Mouse (Mus musculus) hindbrain, embryonic 10.5 days (tissue): ENCODE measurements around the gene Mki67. TPM values are rescaled to one million over a fixed set of nuclear protein-coding genes. Genes with fewer than 3 reads are reported as not detected.
"Not testable (repeated sequence)": the region's sequence is repeated elsewhere in the genome, so short reads cannot be mapped to it uniquely, and the experiment has no call there.

Experiments
- DNase-seq: peaks from one replicate; pipeline ENCODE4 v3.0.0-alpha.2; 2017; ENCODE audit warnings: low spot score
- H3K27ac ChIP-seq: fragments of 300-500 bp; sonication (generic); 2 replicates; pipeline ENCODE4 v1.5.1; 2016; ENCODE audit warnings: mild to moderate bottlenecking, moderate library complexity
- H3K27me3 ChIP-seq: fragments of 300-500 bp; sonication (generic); 2 replicates; pipeline ENCODE4 v1.6.1; 2016; ENCODE audit warnings: mild to moderate bottlenecking; ENCODE audit not compliant: poor library complexity, insufficient read depth, severe bottlenecking
- H3K36me3 ChIP-seq: fragments of 300-500 bp; sonication (generic); 2 replicates; pipeline ENCODE4 v1.6.1; 2016; ENCODE audit warnings: mild to moderate bottlenecking, moderate library complexity
- H3K4me1 ChIP-seq: fragments of 300-500 bp; sonication (generic); replicated peaks from 2 replicates; pipeline ENCODE4 v1.6.1; 2016; ENCODE audit warnings: mild to moderate bottlenecking
- H3K4me3 ChIP-seq: fragments of 300-500 bp; sonication (generic); 2 replicates; pipeline ENCODE4 v1.5.1; 2016; ENCODE audit warnings: mild to moderate bottlenecking, moderate library complexity
- H3K9me3 ChIP-seq: fragments of 300-500 bp; sonication (generic); 2 replicates; pipeline ENCODE4 v1.6.1; 2016; ENCODE audit warnings: mild to moderate bottlenecking, moderate library complexity
- WGBS: fragments of 180-500 bp; shearing (Covaris S2); methylation state at CpG from one replicate; pipeline ENCODE4 v1.1.7; 2016; 5-methylcytosine and 5-hydroxymethylcytosine counted together
- polyA plus RNA-seq: library from polyadenylated mRNA; unstranded; fragments of >200 nt; fragmentation: Nextera tagmentation; extraction: Ambion mirVana; gene quantifications from 2 replicates; pipeline ENCODE4 v1.2.1, GENCODE M21; 2016

Mki67 gene
- polyA plus RNA-seq, 1 experiment from 2014 or later = 27.3 TPM

DNA sequence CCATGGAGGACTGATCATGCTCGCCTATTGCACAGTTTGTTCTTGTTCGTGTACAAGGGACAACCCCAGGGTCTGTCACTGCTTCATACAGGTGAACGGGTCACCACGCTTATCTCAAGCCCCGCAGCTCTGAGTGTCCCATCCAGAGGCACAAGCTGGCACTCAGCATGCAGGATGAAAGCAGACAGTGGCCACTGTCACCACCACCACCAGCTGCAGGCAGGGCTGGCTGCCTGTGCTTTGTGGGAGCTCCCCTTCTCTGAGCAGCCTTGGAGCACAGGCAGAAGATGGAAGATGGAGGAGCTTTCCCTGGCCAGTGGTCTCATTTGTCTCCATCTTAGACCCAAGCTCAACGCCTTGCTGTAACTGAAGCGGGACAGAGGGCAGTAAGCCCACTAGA, 31.2 kb downstream of the Mki67 start:
- WGBS = 85% methylated on average over 7 of the region's 7 CpGs
- no peak for DNase-seq
- no peaks in the 10 kb centered on the region for H3K4me1 ChIP-seq
- H3K4me3 ChIP-seq = no peak overlapping the region
- peaks cover 52% of the 10 kb centered on the region for H3K36me3 ChIP-seq
- H3K27me3 ChIP-seq = no peaks in the 10 kb centered on the region
- H3K27ac ChIP-seq = no peak overlapping the region
- H3K9me3 ChIP-seq = no peaks in the 10 kb centered on the region

- not testable (repeated sequence) for H3K9me3 ChIP-seq, H3K4me1 ChIP-seq, DNase-seq, H3K27ac ChIP-seq, H3K4me3 ChIP-seq, H3K27me3 ChIP-seq
- peaks cover 43% of the 10 kb centered on the region for H3K36me3 ChIP-seq
- 85% methylated on average over 4 of the region's 4 CpGs for WGBS
Observed at GRCm38 (mm10) chr7:135684098-135684497, 32.1 kb downstream of the Mki67 start.

- H3K27me3 ChIP-seq = no peaks in the 10 kb centered on the region
- no peak overlapping the region for H3K27ac ChIP-seq
- DNase-seq = peak; percentile 31
- peaks cover 5% of the 10 kb centered on the region for H3K4me1 ChIP-seq
- no peaks in the 10 kb centered on the region for H3K9me3 ChIP-seq
- H3K36me3 ChIP-seq = peaks cover 6% of the 10 kb centered on the region
- 69% methylated on average over 5 of the region's 5 CpGs for WGBS
- H3K4me3 ChIP-seq = no peak overlapping the region
Observed at GRCm38 (mm10) chr7:135680334-135680733, 35.8 kb downstream of the Mki67 start.

- no peak for DNase-seq
- no peak overlapping the region for H3K27ac ChIP-seq
- WGBS = 89% methylated on average over 8 of the region's 8 CpGs
Observed at GRCm38 (mm10) chr7:135676722-135677121, 39.4 kb downstream of the Mki67 start.

DNA sequence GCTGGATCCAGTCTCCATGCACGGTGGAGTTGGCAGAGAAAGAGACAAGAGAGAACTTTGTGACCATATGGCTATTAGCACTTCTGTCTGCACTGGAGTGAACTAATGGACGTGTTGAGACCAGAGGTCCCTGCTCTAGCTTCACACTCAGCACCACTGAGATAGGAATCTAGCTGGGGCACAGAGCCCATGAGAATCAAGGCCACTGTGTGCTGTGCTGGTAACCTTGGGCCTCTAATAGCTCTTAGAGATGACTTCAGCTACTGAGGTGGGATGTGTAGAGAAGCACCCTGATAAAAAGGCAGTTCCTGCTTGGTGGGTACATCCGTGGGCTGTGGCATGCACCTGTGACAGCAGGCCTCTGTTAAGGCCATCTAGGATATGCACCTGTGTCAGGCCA, 42.6 kb downstream of the Mki67 start:
- H3K36me3 ChIP-seq = no peaks in the 10 kb centered on the region
- no peak for DNase-seq
- no peaks in the 10 kb centered on the region for H3K27me3 ChIP-seq
- no peak overlapping the region for H3K4me3 ChIP-seq
- H3K4me1 ChIP-seq = no peaks in the 10 kb centered on the region; the same call in 1 of the 2 replicates
- WGBS = 76% methylated on average over 3 of the region's 3 CpGs
- no peak overlapping the region for H3K27ac ChIP-seq
- no peaks in the 10 kb centered on the region for H3K9me3 ChIP-seq

More at GRCm38 (mm10) chr7:135676722-135677121, 39.4 kb downstream of the Mki67 start:
- no peaks in the 10 kb centered on the region for H3K27me3 ChIP-seq
- no peaks in the 10 kb centered on the region for H3K36me3 ChIP-seq
- peaks cover 5% of the 10 kb centered on the region for H3K4me1 ChIP-seq
- H3K9me3 ChIP-seq = no peaks in the 10 kb centered on the region
- H3K4me3 ChIP-seq = no peak overlapping the region

- Histone ChIP-seq H3K36me3 (no peaks in the 10 kb centered on the region), H3K4me1 (peaks cover 4% of the 10 kb centered on the region), H3K9me3 (no peaks in the 10 kb centered on the region), H3K4me3 (no peak overlapping the region), H3K27me3 (no peaks in the 10 kb centered on the region), H3K27ac (no peak overlapping the region)
- peak; percentile 62 for DNase-seq
- WGBS = 35% methylated on average over 16 of the region's 16 CpGs
Observed at GRCm38 (mm10) chr7:135668852-135669739, 47.1 kb downstream of the Mki67 start.

GRCm38 (mm10) chr7:135666314-135666713, 49.8 kb downstream of the Mki67 start:
- whole genome bisulfite sequencing = 92% methylated on average over 2 of the region's 2 CpGs
- Histone ChIP-seq H3K4me1 (peaks cover 4% of the 10 kb centered on the region), H3K9me3 (no peaks in the 10 kb centered on the region), H3K27me3 (no peaks in the 10 kb centered on the region), H3K27ac (no peak overlapping the region), H3K4me3 (no peak overlapping the region), H3K36me3 (no peaks in the 10 kb centered on the region)
- DNase-seq = no peak

DNA sequence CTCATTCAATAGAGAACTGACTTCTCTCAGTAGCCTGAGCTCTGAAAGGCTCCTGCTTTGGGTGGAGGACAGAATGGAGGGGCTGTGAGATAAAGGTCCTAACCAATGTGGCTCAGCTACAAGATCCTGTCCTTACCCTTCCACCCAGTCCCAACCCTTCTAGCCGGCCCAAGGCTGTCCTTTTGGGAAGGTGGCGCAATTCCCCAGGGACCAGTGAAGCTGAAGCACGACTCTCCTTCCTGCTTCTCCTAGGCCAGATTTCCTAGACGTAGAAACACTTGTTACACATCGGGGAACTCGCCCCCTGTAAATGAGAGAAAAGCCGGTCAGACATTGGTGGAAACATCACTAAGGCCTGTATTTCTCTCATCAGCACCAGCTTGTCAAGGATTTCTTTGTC, 52.0 kb downstream of the Mki67 start:
- Histone ChIP-seq H3K9me3 (no peaks in the 10 kb centered on the region), H3K36me3 (no peaks in the 10 kb centered on the region), H3K27me3 (no peaks in the 10 kb centered on the region), H3K4me1 (peaks cover 4% of the 10 kb centered on the region), H3K27ac (no peak overlapping the region), H3K4me3 (no peak overlapping the region)
- DNase-seq = no peak
- WGBS = 81% methylated on average over 7 of the region's 7 CpGs

GRCm38 (mm10) chr7:135660314-135660713, 55.8 kb downstream of the Mki67 start:
- no peak for DNase-seq

GRCm38 (mm10) chr7:135659314-135659935, 56.7 kb downstream of the Mki67 start:
- H3K36me3 ChIP-seq = no peaks in the 10 kb centered on the region
- H3K4me3 ChIP-seq = no peak overlapping the region
- H3K9me3 ChIP-seq = no peaks in the 10 kb centered on the region
- H3K4me1 ChIP-seq = no peaks in the 10 kb centered on the region; the same call in 1 of the 2 replicates
- 91% methylated on average over 5 of the region's 5 CpGs for WGBS
- no peaks in the 10 kb centered on the region for H3K27me3 ChIP-seq
- DNase-seq = no peak
- H3K27ac ChIP-seq = no peak overlapping the region

More at GRCm38 (mm10) chr7:135660314-135660713, 55.8 kb downstream of the Mki67 start:
- Histone ChIP-seq H3K36me3 (no peaks in the 10 kb centered on the region), H3K27ac (no peak overlapping the region), H3K9me3 (no peaks in the 10 kb centered on the region), H3K27me3 (no peaks in the 10 kb centered on the region), H3K4me1 (peaks cover 4% of the 10 kb centered on the region), H3K4me3 (no peak overlapping the region)

GRCm38 (mm10) chr7:135658150-135658549, 58.0 kb downstream of the Mki67 start:
- H3K4me3 ChIP-seq = no peak overlapping the region
- no peaks in the 10 kb centered on the region for H3K4me1 ChIP-seq
- H3K9me3 ChIP-seq = no peaks in the 10 kb centered on the region
- H3K27ac ChIP-seq = no peak overlapping the region
- no peaks in the 10 kb centered on the region for H3K27me3 ChIP-seq
- WGBS = 87% methylated on average over 7 of the region's 7 CpGs
- no peaks in the 10 kb centered on the region for H3K36me3 ChIP-seq
- DNase-seq = no peak

DNA sequence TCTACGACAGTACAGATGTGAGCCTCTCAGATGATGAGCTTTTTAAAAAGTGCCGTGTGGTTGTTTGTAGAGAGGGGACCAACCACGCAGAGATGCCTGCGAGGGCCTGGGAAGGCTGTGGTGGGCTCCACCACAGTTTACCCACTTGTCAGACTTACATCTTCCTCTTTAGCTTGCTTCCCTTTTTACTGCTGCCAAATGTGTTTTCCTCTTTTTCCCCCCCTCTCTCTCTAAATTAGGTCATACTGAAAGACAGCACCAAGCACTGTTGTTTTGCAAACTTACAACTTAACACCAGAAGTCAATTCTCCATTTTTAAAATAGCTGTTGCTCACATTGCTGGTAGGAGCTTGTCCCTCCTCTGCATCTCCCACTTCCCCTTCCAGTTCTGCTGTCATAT, 61.0 kb downstream of the Mki67 start:
- no peaks in the 10 kb centered on the region for H3K9me3 ChIP-seq
- no peaks in the 10 kb centered on the region for H3K27me3 ChIP-seq
- 85% methylated on average over 4 of the region's 4 CpGs for WGBS
- no peak overlapping the region for H3K4me3 ChIP-seq
- no peaks in the 10 kb centered on the region for H3K4me1 ChIP-seq
- no peak overlapping the region for H3K27ac ChIP-seq
- H3K36me3 ChIP-seq = no peaks in the 10 kb centered on the region
- DNase-seq = no peak

DNA sequence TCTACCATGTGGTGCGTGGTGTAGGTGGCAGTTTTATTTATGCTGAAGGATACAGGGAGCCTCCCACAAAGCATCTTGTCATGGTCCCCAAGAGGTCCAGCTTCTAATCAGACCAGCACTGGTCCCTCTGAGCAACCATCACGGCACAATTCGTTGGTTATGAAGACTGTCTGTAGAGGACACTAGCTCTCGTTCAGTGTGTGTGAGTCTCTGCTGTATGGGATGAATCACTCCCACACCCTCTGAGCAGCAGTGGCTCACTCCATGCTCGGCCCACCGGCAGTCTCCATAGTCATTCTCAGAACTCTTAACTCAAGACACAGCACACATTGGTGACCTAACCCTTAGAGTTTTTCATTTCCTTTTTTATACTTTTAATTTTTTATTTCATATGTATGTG, 61.9 kb downstream of the Mki67 start:
- H3K4me3 ChIP-seq = no peak overlapping the region
- WGBS = 93% methylated on average over 6 of the region's 6 CpGs
- H3K27me3 ChIP-seq = no peaks in the 10 kb centered on the region
- no peaks in the 10 kb centered on the region for H3K9me3 ChIP-seq
- H3K4me1 ChIP-seq = no peaks in the 10 kb centered on the region
- no peak for DNase-seq
- no peak overlapping the region for H3K27ac ChIP-seq
- no peaks in the 10 kb centered on the region for H3K36me3 ChIP-seq
